Mouse (Mus musculus): Measurements from ENCODE around the gene Pafah2. TPM values are rescaled to one million over a fixed set of nuclear protein-coding genes. Genes with fewer than 3 reads are reported as not detected.

The Pafah2 gene
- total RNA-seq, 2 experiments from 2014 or later, result 4.2 to 5.4 TPM

- ATAC-seq (replicated peaks; ENCODE audit: low FRiP score, poor library complexity, severe bottlenecking), result no peak
Observed at GRCm38 (mm10) chr4:134409286-134409685, 13.2 kb downstream of the Pafah2 start.

- ATAC-seq (replicated peaks; ENCODE audit: low FRiP score, poor library complexity, severe bottlenecking), result no peak
Observed at GRCm38 (mm10) chr4:134416177-134416576, 20.1 kb downstream of the Pafah2 start.

- no peak for ATAC-seq (replicated peaks; ENCODE audit: low FRiP score, poor library complexity, severe bottlenecking)
Observed at GRCm38 (mm10) chr4:134416602-134417001, 20.5 kb downstream of the Pafah2 start.

- ATAC-seq (replicated peaks; ENCODE audit: low FRiP score, poor library complexity, severe bottlenecking), result no peak
Observed at GRCm38 (mm10) chr4:134417111-134417510, 21.0 kb downstream of the Pafah2 start.

GRCm38 (mm10) chr4:134421971-134422370 is 25.9 kb downstream of the Pafah2 start:
- no peak for ATAC-seq (replicated peaks; ENCODE audit: low FRiP score, poor library complexity, severe bottlenecking)

- ATAC-seq (replicated peaks; ENCODE audit: low FRiP score, poor library complexity, severe bottlenecking), result no peak
Observed at GRCm38 (mm10) chr4:134423949-134424348, 27.8 kb downstream of the Pafah2 start.

GRCm38 (mm10) chr4:134425088-134425487 is 29.0 kb downstream of the Pafah2 start:
- ATAC-seq (replicated peaks; ENCODE audit: low FRiP score, poor library complexity, severe bottlenecking), result no peak

- ATAC-seq (replicated peaks; ENCODE audit: low FRiP score, poor library complexity, severe bottlenecking), result no peak
Observed at GRCm38 (mm10) chr4:134430381-134431004, 34.4 kb downstream of the Pafah2 start.

- ATAC-seq (replicated peaks; ENCODE audit: low FRiP score, poor library complexity, severe bottlenecking), result no peak
Observed at GRCm38 (mm10) chr4:134432686-134433360, 36.7 kb downstream of the Pafah2 start.

- ATAC-seq (replicated peaks; ENCODE audit: low FRiP score, poor library complexity, severe bottlenecking), result no peak
Observed at GRCm38 (mm10) chr4:134436185-134436584, 40.1 kb downstream of the Pafah2 start.

GRCm38 (mm10) chr4:134436659-134437058 is 40.5 kb downstream of the Pafah2 start:
- ATAC-seq (replicated peaks; ENCODE audit: low FRiP score, poor library complexity, severe bottlenecking), result no peak

- ATAC-seq (replicated peaks; ENCODE audit: low FRiP score, poor library complexity, severe bottlenecking), result peak; percentile 75
Observed at GRCm38 (mm10) chr4:134439119-134439518, 43.0 kb downstream of the Pafah2 start.

- no peak for ATAC-seq (replicated peaks; ENCODE audit: low FRiP score, poor library complexity, severe bottlenecking)
Observed at GRCm38 (mm10) chr4:134439919-134440318, 43.8 kb downstream of the Pafah2 start.

- no peak for ATAC-seq (replicated peaks; ENCODE audit: low FRiP score, poor library complexity, severe bottlenecking)
Observed at GRCm38 (mm10) chr4:134442216-134442615, 46.1 kb downstream of the Pafah2 start.

GRCm38 (mm10) chr4:134443589-134443988 is 47.5 kb downstream of the Pafah2 start:
- no peak for ATAC-seq (replicated peaks; ENCODE audit: low FRiP score, poor library complexity, severe bottlenecking)

- ATAC-seq (replicated peaks; ENCODE audit: low FRiP score, poor library complexity, severe bottlenecking), result no peak
Observed at GRCm38 (mm10) chr4:134444949-134445348, 48.8 kb downstream of the Pafah2 start.

GRCm38 (mm10) chr4:134445489-134445888 is 49.4 kb downstream of the Pafah2 start:
- no peak for ATAC-seq (replicated peaks; ENCODE audit: low FRiP score, poor library complexity, severe bottlenecking)

- ATAC-seq (replicated peaks; ENCODE audit: low FRiP score, poor library complexity, severe bottlenecking), result no peak
Observed at GRCm38 (mm10) chr4:134447966-134448365, 51.8 kb downstream of the Pafah2 start.

GRCm38 (mm10) chr4:134449595-134450391 is 53.7 kb downstream of the Pafah2 start:
- no peak for ATAC-seq (replicated peaks; ENCODE audit: low FRiP score, poor library complexity, severe bottlenecking)

- ATAC-seq (replicated peaks; ENCODE audit: low FRiP score, poor library complexity, severe bottlenecking), result no peak
Observed at GRCm38 (mm10) chr4:134450392-134451195, 54.5 kb downstream of the Pafah2 start.
